Mouse (Mus musculus) fibroblast of lung, adult 2 months (primary cell): Measurements from ENCODE around the gene Fsd1l.

ENCODE experiments used
- DNase-seq: peaks from one replicate; pipeline ENCODE4 v3.0.0-alpha.2; 2011; ENCODE audit warnings: low read depth

The Fsd1l gene

DNA sequence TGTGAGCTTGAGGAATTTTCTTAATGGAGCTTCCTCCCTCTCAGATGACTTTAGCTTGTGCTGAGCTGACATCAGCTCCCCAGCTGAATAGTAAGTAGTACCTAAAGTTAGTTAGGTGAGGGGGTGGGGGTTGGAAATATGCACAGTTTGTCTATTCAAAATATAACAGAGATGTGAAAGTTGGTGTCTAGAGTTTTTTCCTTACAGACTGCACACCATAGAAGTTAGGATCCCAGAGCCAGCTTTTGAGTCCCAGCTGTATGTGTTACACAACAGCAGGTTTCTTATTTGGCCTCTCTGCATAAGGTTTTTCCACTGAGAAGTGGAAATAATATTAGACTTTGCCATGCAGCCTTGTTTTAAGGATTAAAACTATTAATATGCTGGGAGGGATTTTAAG lies 118.6 kb downstream of the Fsd1l start:
- no peak for DNase-seq

DNA sequence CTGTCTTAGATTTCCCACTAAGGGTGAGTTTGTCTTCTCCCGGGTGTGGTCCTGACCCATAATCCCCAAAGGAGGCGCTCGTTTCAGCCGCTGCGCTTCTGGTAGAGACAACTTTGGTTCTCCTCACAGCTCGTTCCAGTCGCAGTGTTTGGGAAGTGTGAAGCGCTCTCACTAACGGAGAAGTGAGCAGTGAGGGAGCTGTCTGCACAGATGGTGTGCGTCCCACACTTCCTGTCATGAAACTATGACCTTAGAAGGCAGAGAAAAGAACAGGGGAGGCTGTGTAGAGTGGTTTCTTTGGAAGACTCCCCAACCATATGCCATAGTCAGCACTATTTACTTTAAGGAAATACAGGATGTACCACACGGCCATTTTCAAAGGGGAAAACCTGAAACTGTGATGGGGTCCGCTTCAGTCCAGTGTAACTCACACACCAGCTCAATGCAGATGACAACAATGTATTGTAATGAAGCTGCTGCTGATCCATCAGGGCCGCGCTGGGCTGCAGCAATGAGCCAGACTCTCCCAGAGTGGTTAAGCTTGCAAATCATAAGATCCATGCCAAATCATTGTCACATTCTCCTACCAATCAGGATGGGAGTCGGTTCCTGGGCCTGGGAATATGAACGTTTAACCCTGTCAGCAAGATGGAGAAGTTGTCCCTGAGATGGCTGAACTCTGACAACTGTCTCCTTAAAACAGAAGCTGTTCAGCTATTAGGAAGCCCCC lies 119.3 kb downstream of the Fsd1l start:
- no peak for DNase-seq
